Mouse (Mus musculus): ENCODE measurements at regions not wholly inside any gene's neighbourhood (a gene's known extent, or its start where the extent isn't known, plus 50 kb on each side); places are given as distances from the start of the nearest gene placed in this dataset.
A peak's percentile ranks its signal among the peaks of the same experiment; 100 is the strongest.

DNA sequence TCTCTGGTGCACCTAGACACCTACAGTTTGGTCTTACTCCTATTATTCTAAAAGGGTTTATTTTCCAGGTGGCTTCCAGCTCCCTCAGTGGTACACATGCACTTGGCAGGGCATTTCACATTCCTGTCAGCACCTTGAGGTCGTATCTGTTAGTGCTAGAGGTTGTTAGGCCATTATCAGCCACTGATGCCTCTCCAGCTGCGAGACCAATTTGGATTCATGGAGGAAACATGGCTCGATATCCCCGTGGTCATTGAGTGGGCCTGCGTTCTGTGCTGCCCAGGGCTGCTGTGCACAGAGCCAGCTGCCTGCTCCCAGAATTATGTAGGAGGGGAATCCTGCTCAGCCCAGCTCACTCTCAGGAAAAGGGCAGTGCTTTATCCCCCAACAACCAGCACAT, 60.1 kb upstream of the Irx1 start:
- no peak for DNase-seq (ENCODE audit: low spot score in 2 of 2)

DNA sequence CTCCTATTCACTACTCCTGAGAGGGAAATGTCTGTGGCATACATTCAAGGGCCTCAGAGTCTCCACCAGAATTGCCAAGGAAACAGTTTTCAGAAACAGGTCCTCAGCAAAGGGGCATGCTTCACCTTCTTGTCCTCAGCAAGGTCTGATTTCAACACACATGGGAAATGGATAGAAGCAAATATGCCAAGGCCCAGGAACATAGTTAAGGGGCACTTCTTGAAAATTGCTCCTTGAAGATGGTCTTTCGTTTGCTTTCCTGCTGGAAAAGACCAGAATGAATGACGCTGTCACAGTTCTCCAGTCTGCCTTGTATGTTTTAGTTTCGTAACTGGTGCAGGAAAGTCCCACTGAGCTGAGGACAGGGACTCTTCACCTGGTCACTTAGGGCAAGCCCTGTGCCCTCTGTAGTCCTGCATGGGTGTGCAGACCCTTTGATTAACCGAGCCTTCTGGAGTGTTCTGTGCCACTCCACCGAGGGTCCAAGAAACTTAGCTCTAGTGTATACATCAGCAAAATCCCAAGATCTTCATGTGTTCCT, 80.5 kb upstream of the Irx1 start:
- DNase-seq (ENCODE audit: low spot score in 2 of 2), result no peak

DNA sequence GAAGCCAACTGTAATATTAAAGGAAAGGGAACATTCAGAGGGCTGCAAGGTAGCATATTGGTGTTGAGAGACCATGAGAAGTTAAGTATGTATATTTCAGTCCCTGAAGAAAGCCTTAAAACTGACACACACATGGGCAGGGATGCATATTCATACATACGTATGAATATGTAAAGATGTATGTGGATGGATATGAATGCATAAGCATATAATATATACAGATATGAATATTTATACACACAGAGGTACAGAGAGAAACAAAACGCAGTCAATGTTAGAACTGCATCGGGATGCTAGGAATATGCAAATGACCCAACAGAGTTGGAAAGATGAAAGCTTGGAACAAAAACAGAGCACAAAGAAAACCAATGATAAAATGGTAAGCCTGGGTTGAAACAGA, 92.9 kb upstream of the Irx1 start:
- DNase-seq (ENCODE audit: low spot score in 2 of 2), result no peak

DNA sequence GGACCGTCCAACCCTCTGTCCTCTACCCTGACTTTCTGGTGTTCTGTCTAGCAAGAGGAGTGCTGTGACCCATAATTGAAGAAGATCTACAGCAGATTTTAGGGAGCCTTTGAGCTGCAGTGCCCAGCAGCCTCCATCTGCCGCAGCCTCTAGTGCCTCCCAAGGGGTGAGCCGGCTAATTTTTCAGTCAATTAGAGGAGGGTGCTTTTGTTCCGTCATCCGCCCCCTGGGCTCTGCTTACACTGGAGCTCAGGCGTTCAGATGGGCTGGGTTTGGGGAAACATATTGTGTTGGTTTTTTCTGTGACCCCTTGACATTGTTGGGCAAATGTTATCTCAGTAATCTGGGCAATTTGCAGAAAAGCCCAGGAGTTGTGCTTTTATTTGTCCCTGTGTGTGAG, 98.1 kb upstream of the Irx1 start:
- DNase-seq (ENCODE audit: low spot score in 2 of 2), result no peak

- no peak for DNase-seq (ENCODE audit: low spot score in 2 of 2)
Measured at GRCm38 (mm10) chr13:72063278-72063761, 99.8 kb upstream of the Irx1 start.

GRCm38 (mm10) chr13:72096585-72096984, 133.1 kb upstream of the Irx1 start:
- DNase-seq (ENCODE audit: low spot score in 2 of 2), result no peak

DNA sequence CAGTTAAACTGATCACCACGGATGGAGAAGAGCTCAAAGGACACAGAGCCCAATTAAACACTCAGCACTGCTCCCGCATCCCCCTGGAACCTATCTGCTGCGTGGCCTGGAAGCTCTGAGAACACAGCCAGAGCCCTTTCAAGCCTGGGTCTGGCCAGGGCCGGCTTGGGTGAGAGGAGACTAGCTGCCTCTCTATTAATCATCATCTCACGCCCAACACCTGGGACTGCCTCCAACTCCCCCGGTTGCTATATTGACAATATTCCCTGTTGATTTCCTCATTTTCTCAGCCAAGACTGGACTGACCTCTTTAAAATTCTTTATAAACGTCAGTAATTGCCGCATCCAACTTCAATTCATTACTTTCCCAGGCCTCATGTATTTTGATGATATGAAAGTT, 133.7 kb upstream of the Irx1 start:
- DNase-seq (ENCODE audit: low spot score in 2 of 2), result no peak

DNA sequence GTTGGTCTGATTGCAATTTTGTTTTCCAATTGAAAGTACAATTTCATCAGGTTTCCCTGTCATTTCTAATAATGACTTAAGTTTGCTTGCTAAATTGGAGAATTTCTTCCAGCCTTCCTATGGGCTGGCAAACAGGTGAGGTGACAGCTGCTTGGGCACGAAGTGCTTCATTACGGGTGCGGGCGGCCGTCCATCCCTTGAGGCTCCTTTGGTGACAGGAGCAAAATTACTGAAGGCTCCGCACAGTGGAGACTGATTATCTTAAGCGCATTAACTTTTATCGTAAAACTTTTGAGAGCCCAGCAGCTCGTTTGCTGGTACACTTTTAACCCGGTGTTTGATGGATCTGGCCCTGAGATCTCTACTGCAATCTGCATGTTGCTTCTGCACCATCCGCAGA, 134.3 kb upstream of the Irx1 start:
- DNase-seq (ENCODE audit: low spot score in 2 of 2), result no peak

GRCm38 (mm10) chr13:72100741-72101140, 137.2 kb upstream of the Irx1 start:
- no peak for DNase-seq (ENCODE audit: low spot score in 2 of 2)

- no peak for DNase-seq (ENCODE audit: low spot score in 2 of 2)
Measured at GRCm38 (mm10) chr13:72108666-72109065, 145.1 kb upstream of the Irx1 start.

DNA sequence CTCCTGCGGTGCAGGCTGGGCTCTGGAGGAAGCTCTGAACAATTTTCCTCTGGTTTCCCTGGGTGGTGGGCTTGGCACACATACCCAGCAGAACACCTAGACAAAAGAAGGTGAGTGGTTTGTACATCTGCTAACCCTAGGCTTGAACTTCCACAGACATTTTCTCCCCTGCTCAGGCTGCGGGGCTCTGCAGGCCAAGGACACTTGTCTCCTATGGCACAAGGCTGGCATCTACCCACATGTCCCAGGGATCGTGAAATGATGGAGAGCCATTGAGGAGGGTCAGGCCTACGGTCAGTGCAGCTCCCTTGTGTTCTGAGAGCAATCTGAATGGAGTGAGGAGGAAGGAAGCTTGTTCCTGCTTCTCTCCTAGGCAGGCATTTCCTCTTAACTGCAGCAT, 150.4 kb upstream of the Irx1 start:
- no peak for DNase-seq (ENCODE audit: low spot score in 2 of 2)

GRCm38 (mm10) chr13:72114776-72115663, 151.5 kb upstream of the Irx1 start:
- no peak for DNase-seq (ENCODE audit: low spot score in 2 of 2)

GRCm38 (mm10) chr13:72120467-72120866, 156.9 kb upstream of the Irx1 start:
- no peak for DNase-seq (ENCODE audit: low spot score in 2 of 2)

- DNase-seq (ENCODE audit: low spot score in 2 of 2), result no peak
Measured at GRCm38 (mm10) chr13:72120911-72121553, 157.5 kb upstream of the Irx1 start.

GRCm38 (mm10) chr13:72121554-72122229, 158.2 kb upstream of the Irx1 start:
- no peak for DNase-seq (ENCODE audit: low spot score in 2 of 2)

GRCm38 (mm10) chr13:72122230-72122627, 158.7 kb upstream of the Irx1 start:
- DNase-seq (ENCODE audit: low spot score in 2 of 2), result peak in 1 of 2 experiments; percentile 11

GRCm38 (mm10) chr13:72128306-72128705, 164.8 kb upstream of the Irx1 start:
- no peak for DNase-seq (ENCODE audit: low spot score in 2 of 2)

GRCm38 (mm10) chr13:72131341-72131740, 167.8 kb upstream of the Irx1 start:
- no peak for DNase-seq (ENCODE audit: low spot score in 2 of 2)

GRCm38 (mm10) chr13:72134101-72134768, 170.7 kb upstream of the Irx1 start:
- DNase-seq (ENCODE audit: low spot score in 2 of 2), result no peak

DNA sequence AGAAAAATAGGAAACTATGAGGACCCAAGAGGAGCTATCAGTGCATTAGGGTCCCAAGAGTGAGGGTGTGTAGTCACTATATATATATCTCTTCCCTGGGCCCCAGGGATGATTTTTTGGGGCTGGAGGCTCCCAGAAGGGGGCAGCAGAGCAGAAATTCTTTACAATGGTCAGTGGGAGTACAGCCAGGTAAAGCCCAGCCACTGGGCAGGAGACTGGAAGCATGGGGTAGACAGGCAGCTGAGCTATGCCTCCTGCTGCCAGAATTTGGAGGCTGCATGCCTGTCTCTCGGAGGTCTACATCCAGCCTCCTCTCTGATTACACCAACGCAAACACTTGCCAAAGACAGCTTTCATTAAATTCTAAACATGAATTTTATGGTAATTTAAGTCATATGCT, 202.7 kb upstream of the Irx1 start:
- DNase-seq (ENCODE audit: low spot score in 2 of 2), result no peak

DNA sequence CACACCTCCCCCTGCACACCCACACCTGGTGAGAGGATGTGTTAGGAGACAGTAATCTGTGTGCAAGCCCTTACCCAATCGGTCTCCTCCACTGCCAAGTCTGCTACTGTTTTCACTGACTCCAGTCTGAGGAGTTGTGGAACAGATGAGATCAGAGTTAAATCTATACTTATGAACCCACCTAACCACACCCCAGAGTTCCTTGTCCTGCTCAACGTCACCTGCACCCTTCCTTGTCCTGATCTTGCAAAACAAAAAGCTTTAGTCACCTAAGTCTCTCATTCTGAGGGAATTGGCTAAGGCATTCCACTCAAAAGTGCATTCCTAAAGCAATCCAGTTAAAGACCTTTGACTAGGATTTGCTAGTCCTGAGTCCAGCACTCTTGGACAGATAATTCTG, 203.9 kb upstream of the Irx1 start:
- DNase-seq (ENCODE audit: low spot score in 2 of 2), result no peak

Measured in layer of hippocampus, postnatal 10 days (tissue).